Mouse (Mus musculus): ENCODE results near the gene Rtl6.

Gene Rtl6

DNA sequence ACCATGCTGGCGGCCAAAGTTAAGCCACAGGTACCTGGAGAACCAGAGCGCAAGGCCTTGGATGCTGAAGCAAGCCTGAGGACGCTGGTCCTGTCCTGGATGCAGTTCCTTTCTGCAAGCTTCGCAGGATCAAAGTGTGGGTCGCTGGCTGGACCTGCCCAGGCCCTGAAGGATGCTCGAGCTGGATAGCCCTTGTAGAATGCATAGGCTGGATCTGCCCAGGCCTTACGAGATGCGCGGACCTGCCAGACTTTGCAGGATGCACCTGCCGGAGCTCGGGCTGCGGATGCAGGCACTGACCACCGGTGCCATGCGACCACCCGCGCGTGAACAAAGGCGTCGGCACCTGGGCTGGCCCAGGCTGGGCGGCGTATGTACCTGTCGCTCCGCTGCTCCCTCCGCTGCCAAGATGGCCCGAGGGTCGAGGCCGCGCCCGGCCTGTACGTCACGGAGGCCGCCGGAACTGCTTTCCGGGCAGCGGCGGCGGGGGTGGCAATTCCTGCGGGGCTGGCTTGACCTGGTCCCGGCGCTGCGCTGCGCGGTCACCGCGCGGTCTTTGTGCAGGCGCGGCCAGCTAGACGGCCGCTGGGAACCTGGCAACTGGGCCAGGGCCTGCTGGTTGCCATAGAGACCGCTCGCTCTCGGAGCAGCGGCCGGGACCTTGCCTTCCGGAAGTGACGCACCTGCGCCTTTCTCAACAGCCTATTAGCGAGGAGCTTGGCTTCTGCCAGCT lies at the start of gene Rtl6:
TSS of gene Rtl6 (minus strand) at position 635 of the 733 bp plus-strand sequence.
- peak; percentile 38 to 63 for DNase-seq (ENCODE audit: low read depth in 1 of 2, low spot score in 2 of 2)

DNA sequence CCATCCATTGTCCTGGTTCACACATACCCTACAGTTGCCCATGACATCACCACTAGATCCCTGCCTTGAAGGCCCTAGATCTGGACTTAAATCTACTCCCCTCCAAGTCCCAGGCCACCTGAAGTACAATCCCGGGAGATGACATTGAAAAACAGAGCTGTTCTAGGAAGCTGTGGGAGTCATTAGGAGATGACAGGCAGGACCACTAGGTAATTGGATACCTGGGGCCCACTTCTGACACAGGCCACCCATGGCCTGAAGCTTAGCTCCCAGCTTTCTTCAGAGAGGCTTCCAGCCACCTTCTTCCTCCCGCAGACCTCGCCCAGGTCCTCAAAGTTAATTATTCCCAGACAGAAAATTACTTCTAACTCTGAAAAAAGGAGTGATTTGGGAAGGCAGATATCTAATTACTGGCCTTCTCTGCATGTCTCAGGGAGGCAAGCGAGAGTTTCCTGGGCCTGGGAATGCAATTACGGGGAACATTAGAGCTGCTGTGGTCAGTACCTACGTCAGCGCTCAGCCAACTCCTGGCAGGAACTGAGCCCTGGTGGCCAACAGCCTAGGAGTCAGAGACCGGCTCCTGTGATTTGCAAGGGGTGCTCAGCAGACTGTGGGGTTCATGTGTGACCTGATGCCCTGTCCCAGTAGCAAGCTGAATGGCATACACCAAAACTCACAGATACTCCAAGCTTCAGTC lies 45.8 kb upstream of the Rtl6 start:
- DNase-seq (ENCODE audit: low read depth in 1 of 2, low spot score in 2 of 2), result no peak

DNA sequence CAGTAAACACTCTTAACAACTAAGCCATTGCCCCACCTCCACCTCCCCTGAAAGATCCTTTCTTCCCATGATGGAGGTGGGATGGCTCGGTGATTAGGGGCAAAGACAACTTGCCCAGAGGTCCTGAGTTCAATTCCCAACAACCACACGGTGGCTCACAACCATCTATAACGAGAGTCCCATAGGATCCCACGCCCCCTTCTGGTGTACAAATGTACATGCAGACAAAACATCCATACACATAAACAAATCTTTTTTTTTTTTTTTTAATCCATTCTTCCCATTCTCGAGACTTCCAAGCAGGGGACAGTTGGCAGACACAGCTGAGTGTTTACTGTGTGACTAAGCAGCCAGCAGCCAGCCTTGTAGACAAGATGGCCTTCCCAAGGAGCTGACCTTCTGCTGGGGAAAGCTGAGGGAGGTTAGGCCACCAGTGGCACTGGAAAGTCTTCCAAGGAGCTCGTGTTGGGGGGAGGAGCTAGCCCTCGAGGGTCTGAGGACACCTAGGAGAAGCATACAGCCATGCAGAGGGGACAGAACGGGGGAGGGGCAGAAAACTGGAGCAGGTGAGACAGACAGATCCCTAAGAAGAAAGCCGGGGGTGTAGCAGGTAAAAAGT lies 43.5 kb upstream of the Rtl6 start:
- DNase-seq (ENCODE audit: low read depth in 1 of 2, low spot score in 2 of 2), result no peak

DNA sequence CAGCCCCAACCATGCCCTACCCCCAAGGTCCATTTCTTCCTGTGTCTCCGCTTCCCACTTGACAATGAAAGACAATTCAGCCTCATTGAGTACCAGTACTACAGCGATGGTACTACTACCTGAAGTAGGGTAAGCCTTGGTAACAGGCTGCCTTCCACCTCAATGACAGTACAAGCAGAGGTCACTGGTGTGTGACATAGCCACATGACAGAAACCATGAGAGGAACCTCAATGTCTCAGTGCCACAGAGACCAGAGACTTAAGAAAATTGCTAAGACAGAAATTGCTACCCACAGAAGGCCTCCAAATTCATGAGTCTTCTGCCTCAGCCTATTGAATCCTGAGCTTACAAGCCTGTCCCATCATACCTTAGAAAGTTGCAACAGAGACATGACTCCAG lies 41.3 kb upstream of the Rtl6 start:
- DNase-seq (ENCODE audit: low read depth in 1 of 2, low spot score in 2 of 2), result no peak

DNA sequence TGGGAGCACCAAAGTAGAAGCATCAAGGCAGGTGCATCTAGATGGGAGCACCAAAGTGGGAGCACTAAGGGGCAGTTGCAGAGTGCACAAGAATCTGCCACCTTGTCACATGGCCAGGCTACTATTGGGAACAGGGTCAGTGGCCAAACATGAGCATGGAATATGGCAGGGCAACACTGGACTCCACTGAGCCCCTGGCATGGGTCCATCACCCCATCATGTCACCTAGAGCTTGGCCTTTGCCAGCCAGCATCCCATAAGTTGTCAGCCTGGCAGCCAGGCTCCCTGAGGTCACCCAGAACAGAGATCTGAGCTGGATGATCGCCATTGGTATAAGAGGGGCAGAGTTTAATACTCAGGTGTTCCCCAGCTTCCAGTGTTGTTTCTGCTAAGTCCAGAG lies 40.2 kb upstream of the Rtl6 start:
- DNase-seq (ENCODE audit: low read depth in 1 of 2, low spot score in 2 of 2), result no peak

DNA sequence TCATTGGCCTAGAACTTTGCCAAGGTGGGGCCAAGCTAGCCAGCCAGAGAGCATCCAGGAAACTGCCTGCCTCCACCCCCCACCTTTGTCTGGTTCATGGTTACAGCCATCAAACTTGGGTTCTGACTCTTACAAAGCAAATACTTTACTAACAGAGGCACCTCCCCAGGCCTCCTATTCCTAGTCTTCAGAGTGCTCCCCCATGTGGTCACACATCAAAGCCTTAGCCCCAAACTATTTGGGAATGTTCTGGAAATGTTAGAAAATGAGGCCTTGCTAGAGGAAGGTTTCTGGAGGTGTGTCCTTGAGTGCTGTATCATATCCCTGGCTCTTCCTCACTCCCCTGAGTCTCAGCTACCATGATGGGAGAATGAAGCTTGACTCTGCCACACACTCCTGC lies 39.4 kb upstream of the Rtl6 start:
- no peak for DNase-seq (ENCODE audit: low read depth in 1 of 2, low spot score in 2 of 2)

DNA sequence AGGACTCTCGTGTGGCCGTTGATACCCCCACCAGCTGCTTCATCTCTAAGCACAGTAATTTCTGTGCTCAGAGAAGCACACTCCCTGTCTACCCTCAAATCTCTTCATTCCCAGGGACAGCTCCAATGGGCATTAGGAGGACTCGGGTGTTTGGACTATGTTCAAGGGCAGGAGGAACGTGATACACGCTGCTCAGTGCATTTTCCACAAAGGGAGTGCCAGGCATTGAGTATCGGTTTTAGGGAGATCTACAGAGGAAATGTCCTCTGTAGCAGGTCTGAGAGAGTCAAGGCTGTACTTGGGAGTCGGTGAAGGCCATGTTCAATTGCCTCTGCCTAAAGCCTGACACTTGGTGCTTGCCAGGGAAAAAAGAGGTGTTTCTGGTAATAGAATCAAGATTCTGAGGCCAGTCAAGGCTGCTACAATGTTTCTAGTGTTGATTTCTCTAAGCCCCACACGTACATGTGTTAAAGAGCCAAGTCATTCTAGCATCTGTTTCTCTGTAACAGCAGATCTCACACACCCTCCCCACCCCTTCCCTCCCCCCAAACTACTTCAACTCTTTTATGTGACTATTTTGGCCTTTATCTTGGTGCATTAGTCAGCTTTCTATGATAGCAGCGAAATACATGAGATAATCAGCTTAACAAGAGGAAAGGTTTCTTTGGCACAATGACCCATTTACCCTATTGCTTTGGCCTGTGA lies 37.8 kb upstream of the Rtl6 start:
- DNase-seq (ENCODE audit: low read depth in 1 of 2, low spot score in 2 of 2), result no peak

DNA sequence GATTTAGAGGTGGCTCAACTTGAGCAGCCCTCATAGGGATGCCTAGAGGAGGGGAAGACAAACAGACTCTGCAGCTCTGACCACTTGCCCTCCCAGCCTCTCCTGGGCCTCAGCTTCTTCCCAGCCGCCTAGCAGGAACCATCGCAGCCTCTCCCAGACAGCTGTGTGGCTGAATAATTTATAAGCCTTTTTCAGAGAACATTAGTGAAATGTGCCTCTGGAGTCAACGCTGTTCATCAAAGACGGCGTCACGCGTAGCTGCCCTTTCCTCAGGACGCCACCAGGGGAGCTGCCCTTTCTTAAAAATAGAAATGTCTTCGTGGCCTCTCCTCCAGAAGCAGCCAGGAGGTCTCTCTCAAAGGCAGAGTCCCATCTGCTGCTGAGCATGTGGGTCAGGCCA lies 35.9 kb upstream of the Rtl6 start:
- DNase-seq (ENCODE audit: low read depth in 1 of 2, low spot score in 2 of 2), result no peak

DNA sequence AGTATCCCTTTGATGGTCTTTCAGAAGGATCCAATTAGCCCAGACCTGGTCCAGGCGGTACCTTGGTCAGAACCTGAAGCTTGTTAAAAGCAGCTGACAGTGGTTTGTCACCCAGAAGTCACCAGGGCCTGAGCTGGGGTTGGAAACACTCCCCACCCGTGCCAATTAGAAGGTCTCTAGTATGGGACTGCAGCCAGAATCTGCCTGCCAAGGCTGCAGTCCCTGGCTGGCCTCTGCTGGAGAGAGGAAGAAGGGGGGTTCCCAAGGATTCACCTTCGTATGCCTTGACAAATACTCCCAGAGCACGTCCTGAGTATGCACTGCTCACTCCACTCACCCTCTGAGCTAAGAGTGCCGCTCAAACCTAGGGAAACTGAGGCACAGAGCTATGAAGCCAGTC lies 34.6 kb upstream of the Rtl6 start:
- DNase-seq (ENCODE audit: low read depth in 1 of 2, low spot score in 2 of 2), result no peak

DNA sequence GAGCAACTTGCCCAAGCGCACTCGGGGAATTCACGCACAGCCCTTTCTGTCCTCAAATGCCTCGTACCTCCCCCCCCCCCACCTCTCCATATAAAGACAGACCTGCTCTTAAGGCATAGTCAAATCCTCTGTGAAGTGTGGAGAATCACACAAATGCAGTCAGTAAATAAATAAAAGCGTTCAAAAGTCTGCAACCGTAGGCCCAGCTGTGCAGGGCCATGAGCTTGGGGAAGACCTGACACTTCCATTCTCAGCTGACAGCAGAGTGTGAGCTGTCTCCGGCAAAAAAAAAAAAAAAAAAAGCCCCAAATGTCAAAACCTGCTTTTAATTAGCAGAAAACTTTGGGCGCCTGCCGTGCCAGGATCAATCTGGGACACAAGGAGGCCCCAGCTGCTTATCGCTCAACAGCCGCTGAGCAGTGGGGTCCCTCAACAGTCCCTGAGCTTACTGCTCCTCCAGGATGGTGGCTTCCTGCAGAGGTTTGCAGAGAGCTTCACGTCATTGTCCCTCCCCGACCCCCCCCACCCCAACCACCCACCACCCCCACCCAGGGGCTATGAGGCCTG lies 34.0 kb upstream of the Rtl6 start:
- no peak for DNase-seq (ENCODE audit: low read depth in 1 of 2, low spot score in 2 of 2)

DNA sequence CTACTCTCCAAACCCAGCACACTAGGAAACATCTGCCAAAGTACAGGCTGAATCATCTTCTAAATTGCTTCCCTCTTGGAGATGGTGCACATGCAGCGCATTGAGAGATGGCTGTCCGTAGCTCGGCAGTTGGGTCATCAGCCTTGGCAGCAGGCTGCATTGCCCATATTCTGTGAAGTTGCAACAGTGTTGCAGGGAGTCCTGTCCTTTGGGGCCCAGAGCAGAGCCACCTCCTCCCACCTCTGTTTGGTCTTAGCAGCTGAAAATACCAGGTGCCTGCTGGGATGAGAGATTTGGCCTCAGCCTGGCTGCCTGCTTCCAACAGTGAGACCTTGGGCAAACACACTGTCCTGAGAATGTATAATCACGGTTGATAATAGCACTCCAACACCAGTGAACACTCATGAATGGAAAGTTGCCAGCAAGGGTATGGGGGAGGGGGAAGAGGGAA lies 30.8 kb upstream of the Rtl6 start:
- no peak for DNase-seq (ENCODE audit: low read depth in 1 of 2, low spot score in 2 of 2)

DNA sequence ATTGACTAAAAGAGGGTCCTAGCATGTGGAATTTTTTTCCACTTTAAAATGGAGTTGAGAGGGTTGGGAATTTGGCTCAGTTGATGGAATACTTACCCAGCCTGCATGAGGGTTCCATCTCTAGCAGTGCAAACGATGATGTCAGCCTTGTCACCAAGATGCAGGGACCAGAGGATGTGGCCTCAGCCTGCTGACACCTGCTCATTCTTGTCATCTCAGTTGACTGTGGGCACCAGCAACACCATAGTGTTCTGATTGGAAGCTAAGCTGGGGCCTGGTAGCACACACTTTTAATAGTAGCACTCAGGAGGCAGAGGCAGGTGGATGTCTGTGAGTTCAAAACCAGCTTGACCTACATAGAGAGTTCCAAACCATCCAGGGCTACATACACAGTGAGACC lies 21.0 kb upstream of the Rtl6 start:
- no peak for DNase-seq (ENCODE audit: low read depth in 1 of 2, low spot score in 2 of 2)

DNA sequence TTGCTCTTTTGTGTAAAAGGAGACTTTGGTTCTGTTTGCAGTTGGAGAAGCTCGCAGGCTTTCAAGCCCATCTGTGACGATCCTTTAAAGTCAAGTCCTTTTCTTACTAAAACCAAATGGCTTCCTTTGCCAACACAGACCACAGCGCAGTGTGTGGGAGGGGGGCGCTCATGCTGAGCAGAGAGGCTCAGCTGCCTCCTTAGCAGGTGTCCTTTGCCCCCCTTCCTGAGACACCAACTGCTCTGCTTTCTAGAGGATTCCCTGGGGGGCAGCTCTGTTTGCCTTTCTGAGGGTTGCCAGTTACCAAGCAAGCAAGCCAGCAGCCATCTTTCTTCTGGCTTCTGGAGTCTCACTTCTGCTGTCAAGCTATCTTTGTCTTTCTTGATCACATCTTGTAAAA lies 19.4 kb upstream of the Rtl6 start:
- DNase-seq (ENCODE audit: low read depth in 1 of 2, low spot score in 2 of 2), result no peak

DNA sequence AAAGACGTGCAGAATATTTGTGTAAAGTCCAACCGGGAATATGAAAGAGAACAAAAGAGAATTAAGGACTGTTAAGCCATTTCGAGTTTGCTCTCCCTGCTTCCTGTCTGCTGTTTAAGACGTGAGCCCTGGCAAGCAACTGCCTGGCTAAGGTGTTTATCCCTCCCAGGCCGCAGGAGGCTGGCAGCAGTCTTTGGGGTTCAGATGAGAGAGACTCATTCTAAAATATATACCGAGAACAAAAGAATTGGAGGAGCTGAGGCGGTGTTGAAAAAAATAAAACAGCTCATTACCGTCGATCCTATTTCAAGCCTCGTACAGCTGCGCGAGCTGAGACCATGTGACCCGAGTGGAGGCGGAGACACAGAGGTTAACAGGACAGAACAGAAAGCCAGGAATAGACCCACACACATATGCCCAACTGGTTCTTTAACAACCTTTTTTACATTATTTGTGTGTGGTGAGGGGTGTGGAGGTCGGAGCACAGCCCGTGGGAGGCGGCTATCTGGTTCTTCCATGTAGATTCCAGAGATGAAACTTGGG lies 9.0 kb upstream of the Rtl6 start:
- no peak for DNase-seq (ENCODE audit: low read depth in 1 of 2, low spot score in 2 of 2)

DNA sequence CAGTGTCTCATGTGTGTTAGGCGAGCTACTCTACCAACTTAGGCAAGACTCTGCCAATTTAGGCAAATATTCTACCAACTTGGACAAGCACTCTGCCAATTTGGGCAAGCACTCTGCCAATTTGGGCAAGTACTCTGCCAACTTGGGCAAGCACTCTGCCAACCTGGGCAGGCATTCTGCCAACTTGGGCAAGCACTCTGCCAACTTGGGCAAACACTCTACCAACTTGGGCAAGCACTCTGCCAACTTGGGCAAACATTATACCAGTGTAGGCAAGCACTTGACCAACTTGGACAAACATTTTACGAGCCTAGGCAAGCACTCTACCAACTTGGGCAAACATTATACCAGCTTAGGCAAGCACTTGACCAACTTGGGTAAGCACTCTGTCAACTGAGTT lies 3.9 kb upstream of the Rtl6 start:
- no peak for DNase-seq (ENCODE audit: low read depth in 1 of 2, low spot score in 2 of 2)

DNA sequence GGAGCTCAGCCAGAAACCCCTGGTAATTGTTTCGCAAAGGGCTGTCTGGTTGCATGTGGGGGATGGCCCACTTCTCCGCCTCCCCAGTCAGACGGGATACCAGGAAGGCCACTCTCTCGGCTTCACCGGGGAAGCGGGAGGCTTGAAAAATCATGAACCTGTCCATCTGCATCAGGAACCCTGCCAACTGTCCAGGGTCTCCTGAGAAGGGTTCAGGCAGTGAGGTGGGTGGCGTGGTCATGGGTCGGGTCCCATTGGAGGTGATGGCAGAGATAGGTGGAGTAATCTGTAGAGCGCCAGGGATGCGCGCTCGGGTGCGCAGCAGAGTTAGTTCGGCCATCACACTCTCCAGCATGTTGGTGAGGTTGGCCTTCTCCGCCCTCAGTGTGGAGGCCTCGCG lies 949 bp downstream of the Rtl6 start:
- DNase-seq (ENCODE audit: low read depth in 1 of 2, low spot score in 2 of 2), result no peak

DNA sequence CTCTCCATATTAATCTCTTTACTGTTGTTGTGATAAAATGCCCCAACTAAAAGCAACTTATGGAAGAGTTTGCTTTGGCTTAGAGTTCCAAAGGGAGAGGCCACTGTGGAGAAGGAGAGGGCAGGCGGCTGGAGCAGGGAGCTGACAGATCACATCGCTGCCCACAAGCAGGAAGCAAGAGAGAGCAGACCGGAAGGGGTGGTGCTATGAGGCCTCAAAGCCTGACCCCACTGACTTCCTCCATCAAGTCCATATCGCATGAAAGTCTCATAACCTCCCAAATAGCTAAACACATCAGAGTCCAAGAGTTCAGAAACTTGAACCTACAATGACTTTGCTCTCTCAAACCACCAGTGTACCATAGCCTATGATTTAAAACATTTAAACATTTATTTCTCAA lies 6.6 kb downstream of the Rtl6 start:
- DNase-seq (ENCODE audit: low read depth in 1 of 2, low spot score in 2 of 2), result no peak

DNA sequence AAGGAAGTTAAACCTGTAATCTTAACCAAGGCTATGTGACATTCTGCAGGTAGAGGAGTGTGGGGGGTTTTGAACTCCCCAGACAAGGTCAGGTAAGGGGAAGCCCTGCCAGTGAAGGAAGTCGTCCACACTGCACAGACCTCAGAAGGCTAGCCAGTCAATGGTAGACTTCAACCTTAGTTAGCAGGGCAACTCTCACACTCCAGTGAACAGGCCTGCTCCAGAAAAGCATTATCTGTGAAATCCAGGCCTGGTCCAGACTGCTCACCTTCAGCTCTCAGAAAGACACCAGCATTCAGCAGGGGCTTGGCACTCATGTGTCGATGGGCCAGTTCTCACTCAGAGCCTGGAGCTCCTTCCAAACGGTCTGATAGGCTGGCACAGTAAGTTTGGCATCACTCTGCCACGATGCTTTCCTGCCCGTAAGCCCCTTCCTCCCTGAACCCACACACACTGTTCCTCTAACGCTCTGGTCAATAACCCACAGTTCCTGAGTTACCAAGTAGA lies 8.3 kb downstream of the Rtl6 start:
- DNase-seq (ENCODE audit: low read depth in 1 of 2, low spot score in 2 of 2), result no peak

DNA sequence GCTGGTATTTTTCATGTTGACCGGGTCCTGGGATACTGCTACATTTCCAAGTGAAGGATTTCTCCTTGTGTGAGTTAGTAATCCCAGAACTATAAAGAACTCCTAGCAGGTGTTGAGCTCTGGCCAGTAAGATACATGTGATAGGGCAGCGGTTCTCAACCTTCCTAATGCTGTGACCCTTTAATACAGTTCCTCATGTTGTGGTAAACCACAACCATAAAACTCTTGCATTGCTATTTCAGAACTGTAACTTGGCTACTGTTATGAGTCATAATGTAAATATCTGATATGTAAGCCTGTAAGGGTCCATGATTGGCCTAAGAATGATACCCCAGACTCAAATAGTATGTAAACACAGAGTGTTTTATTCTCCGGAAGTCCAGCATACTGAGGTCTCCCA lies 11.6 kb downstream of the Rtl6 start:
- DNase-seq (ENCODE audit: low read depth in 1 of 2, low spot score in 2 of 2), result no peak

DNA sequence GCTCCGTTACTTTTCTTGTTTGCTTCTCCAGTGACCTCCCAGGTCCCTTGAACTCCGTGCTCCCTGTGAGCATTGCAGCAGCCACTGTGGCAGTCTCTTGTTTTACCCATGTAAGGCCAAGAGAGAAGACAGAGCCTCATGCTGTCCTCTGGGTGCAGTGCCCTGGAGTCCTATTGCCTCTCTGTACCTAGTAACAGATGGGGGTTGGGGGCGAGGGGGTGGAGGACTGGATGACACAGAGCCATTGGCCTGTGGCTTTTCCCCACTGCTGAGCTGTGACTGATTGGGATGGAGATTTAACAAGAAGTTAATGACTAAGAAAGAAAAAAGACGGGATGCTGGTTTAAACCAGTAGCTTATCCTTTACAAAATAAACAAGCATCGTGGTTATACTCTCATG lies 16.4 kb downstream of the Rtl6 start:
- no peak for DNase-seq (ENCODE audit: low read depth in 1 of 2, low spot score in 2 of 2)

DNA sequence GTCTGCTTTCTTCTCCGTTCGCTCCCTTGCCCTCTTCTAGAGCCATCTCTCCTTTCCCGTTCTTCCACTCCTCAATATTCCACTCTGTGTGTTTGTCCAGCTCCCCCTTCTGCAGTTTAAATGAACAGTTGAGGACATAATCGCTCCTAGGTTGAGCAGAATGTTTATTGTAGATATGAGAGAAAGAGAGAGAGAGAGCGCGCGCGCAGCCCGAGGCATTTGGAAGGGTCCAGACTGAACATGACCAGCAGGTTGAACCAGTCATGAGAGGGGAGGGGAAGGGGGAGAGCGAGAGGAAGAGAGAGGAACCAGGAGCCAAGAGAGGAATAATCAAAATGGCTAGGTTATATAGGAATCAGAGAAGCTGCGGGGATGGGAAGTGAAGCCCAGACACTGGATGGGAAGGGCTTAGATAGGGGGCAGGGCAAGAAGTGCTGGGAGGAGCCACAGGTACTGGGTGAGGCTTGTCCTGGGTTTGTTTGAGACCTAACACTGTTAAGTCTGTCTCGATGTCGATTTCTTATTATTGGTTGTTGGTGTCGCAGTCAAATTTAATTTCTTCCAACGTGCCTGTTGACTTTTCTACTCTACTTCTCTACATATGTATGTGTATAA lies 18.5 kb downstream of the Rtl6 start:
- no peak for DNase-seq (ENCODE audit: low read depth in 1 of 2, low spot score in 2 of 2)
